Mouse (Mus musculus) embryonic facial prominence, embryonic 13.5 days (tissue): Measurements from ENCODE around the gene Tas1r2. TPM values are rescaled to one million over a fixed set of nuclear protein-coding genes. Genes with fewer than 3 reads are reported as not detected.

Experiments used
- ATAC-seq: fragments of 200-750 bp; cut with Nextera tagmentation; 2 replicates; pipeline ENCODE4 v1.8.0; 2017; ENCODE audit warnings: low read depth; ENCODE audit not compliant: insufficient number of reproducible peaks, insufficient read depth, low FRiP score, low TSS enrichment
- H3K27ac ChIP-seq: fragments of 300-500 bp; sonication (generic); 2 replicates; pipeline ENCODE4 v1.5.1; 2015; ENCODE audit warnings: moderate library complexity, mild to moderate bottlenecking, inconsistent platforms
- H3K27me3 ChIP-seq: fragments of 300-500 bp; sonication (generic); 2 replicates; pipeline ENCODE4 v1.6.1; 2015; ENCODE audit warnings: mild to moderate bottlenecking, inconsistent platforms
- H3K36me3 ChIP-seq: fragments of 300-500 bp; sonication (generic); 2 replicates; pipeline ENCODE4 v1.6.1; 2015; ENCODE audit warnings: mild to moderate bottlenecking, inconsistent platforms
- H3K4me1 ChIP-seq: fragments of 300-500 bp; sonication (generic); 2 replicates; pipeline ENCODE4 v1.6.1; 2015; ENCODE audit warnings: inconsistent platforms
- H3K4me2 ChIP-seq: fragments of 300-500 bp; sonication (generic); 2 replicates; pipeline ENCODE4 v1.6.1; 2015; ENCODE audit warnings: moderate library complexity, mild to moderate bottlenecking, inconsistent platforms
- H3K4me3 ChIP-seq: fragments of 300-500 bp; sonication (generic); 2 replicates; pipeline ENCODE4 v1.5.1; 2015; ENCODE audit warnings: mild to moderate bottlenecking, inconsistent platforms
- H3K9ac ChIP-seq: fragments of 300-500 bp; sonication (generic); 2 replicates; pipeline ENCODE4 v1.6.1; 2015; ENCODE audit warnings: mild to moderate bottlenecking, inconsistent platforms
- H3K9me3 ChIP-seq: fragments of 300-500 bp; sonication (generic); 2 replicates; pipeline ENCODE4 v1.6.1; 2016; ENCODE audit warnings: inconsistent platforms
- WGBS: fragments of 180-500 bp; shearing (Covaris S2); methylation state at CpG from one replicate; pipeline ENCODE4 v1.1.7; 2015; ENCODE audit warnings: mixed read lengths; 5-methylcytosine and 5-hydroxymethylcytosine counted together
- polyA plus RNA-seq: library from polyadenylated mRNA; unstranded; fragments of >200 nt; fragmentation: Nextera tagmentation; extraction: Ambion mirVana; gene quantifications from 2 replicates; pipeline ENCODE4 v1.2.1, GENCODE M21; 2015

Gene Tas1r2
- polyA plus RNA-seq, 1 experiment from 2014 or later = not detected

DNA sequence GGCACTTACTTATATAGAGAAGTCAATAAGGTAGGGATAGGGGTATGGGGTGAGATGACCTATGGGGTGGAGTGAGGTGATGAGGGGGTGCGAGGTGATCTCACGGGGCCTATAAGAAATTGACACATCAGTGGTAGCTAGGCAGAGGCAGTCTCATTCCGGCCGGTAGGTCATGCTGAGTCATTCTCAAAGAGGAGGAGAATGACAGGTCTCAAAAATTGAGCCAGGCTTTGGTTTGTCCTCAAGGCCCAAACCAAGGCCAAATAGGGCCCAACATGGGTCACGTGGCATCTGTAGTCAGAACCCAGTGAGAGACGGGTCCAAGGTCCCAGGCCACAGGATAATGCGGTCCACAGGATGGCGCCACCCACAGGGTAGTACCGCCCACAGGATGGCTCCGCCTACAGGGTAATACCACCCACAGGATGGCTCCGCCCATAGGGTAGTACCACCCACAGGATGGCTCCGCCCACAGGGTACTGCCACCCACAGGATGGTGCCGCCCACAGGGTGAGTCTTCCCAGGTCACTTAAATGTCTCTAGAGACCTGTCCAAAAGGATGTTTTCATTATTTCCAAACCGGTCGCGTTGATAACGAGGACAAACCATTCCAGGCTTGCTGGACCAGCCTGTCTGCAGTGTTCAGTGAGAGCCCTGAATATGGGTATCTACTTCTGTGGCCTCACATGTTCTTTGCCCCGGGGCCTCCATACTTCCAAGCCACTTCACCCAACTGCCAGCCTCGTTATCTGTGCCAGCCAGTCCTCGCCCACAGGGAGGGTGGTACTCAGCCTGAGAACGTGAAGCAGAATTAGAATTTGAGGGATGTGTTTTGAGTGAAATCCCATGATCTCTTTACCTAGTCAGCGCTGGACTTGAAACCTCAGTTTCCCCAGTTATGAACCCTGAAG is 30.6 kb downstream of the Tas1r2 start:
- Histone ChIP-seq H3K4me2 (no peak overlapping the region), H3K9ac (no peak overlapping the region), H3K36me3 (no peaks in the 10 kb centered on the region), H3K9me3 (peaks cover 6% of the 10 kb centered on the region; the same call in 1 of the 2 replicates), H3K4me1 (no peaks in the 10 kb centered on the region), H3K27me3 (no peaks in the 10 kb centered on the region), H3K4me3 (no peak overlapping the region), H3K27ac (no peak overlapping the region)
- no peak for ATAC-seq
- WGBS = 77% methylated on average over 22 of the region's 22 CpGs

DNA sequence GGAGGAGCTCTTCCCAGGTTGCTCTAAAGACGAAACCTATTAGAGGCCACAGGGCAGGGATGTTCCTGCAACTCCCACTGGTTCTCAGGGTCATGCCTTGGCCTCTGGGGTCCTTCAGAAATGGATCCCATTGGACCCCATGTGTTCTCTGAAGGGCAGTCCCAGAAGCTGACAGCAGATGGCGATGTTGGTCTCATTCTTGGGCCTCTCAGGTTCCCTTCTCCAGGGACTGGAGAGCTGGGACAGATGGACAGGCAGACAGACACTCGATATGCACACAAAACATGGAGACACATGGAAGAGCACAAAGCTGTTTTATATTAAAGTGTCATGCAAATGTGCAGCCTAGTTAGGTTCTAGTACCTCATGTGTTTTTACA is 31.3 kb downstream of the Tas1r2 start:
- no peak overlapping the region for H3K27ac ChIP-seq
- no peaks in the 10 kb centered on the region for H3K27me3 ChIP-seq
- 9% methylated on average over 3 of the region's 3 CpGs for WGBS
- ATAC-seq = no peak
- H3K9ac ChIP-seq = no peak overlapping the region
- peaks cover 5% of the 10 kb centered on the region for H3K4me1 ChIP-seq
- H3K36me3 ChIP-seq = no peaks in the 10 kb centered on the region
- H3K9me3 ChIP-seq = no peaks in the 10 kb centered on the region; the same call in 1 of the 2 replicates
- no peak overlapping the region for H3K4me2 ChIP-seq
- no peak overlapping the region for H3K4me3 ChIP-seq

DNA sequence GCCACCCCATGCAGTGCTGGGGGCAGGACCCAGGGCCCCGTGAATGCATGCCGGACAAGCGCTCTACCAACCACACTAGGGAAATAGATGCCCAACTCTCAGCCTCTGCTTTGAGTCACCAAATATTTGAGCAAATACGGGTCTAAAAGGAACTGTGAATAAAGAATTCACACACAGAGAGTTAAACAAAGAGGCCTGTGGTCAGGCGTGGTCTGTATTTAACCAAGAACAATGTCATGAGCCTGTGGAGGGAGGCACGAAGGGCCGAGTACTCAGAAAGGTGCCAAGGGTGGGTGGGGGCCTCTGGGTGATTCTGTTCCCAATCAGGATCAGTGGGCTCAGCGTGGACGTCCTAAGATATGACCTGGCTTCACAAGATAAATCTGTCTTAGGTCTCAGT is 34.7 kb downstream of the Tas1r2 start:
- WGBS = 62% methylated on average over 9 of the region's 9 CpGs
- no peaks in the 10 kb centered on the region for H3K9me3 ChIP-seq
- ATAC-seq = no peak
- H3K4me3 ChIP-seq = no peak overlapping the region
- peaks cover 11% of the 10 kb centered on the region for H3K4me1 ChIP-seq
- H3K27ac ChIP-seq = no peak overlapping the region
- H3K4me2 ChIP-seq = no peak overlapping the region
- no peak overlapping the region for H3K9ac ChIP-seq
- no peaks in the 10 kb centered on the region for H3K36me3 ChIP-seq
- peaks cover 8% of the 10 kb centered on the region; the same call in 1 of the 2 replicates for H3K27me3 ChIP-seq

DNA sequence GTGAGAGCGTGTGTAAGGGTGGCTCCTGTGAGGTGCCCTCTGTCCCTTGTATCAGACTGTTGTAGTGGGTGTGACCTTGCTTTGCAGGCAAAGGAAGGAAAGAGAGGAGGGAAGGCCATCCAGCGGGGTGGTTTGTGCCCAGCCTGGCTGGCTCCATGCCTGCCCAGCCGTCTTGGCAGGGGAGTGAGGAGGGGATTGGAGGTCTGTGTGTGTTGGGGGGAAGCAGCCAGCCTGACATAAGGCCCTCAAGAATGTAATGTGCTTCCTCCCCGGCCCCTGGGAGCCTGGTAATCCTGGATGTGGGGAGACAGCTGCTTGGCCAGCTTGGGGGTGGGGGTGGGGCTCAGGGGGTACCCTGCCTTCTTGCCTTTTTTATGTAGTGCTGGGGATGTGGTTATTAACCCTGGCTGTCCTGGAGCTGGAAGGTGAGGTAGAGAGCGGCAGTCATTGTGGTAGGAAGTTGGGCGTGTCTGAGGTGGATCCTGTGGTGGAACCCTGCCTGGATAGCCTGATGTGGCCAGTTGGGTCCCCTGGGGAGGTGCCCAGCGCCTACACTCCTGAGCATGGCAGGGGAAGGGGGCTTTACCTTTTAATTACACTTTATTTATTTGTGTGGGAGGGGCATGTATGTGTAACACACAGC is 36.4 kb downstream of the Tas1r2 start:
- no peak for ATAC-seq
- peaks cover 11% of the 10 kb centered on the region for H3K4me1 ChIP-seq
- 25% methylated on average over 7 of the region's 7 CpGs for WGBS
- H3K4me3 ChIP-seq = no peak overlapping the region
- peaks cover 15% of the 10 kb centered on the region; the same call in 1 of the 2 replicates for H3K27me3 ChIP-seq
- no peak overlapping the region for H3K4me2 ChIP-seq
- H3K9me3 ChIP-seq = no peaks in the 10 kb centered on the region
- H3K27ac ChIP-seq = no peak overlapping the region
- H3K9ac ChIP-seq = 0 out of 2 replicates have a peak overlapping the region, but pooled peaks have one; percentile 40
- no peaks in the 10 kb centered on the region for H3K36me3 ChIP-seq

DNA sequence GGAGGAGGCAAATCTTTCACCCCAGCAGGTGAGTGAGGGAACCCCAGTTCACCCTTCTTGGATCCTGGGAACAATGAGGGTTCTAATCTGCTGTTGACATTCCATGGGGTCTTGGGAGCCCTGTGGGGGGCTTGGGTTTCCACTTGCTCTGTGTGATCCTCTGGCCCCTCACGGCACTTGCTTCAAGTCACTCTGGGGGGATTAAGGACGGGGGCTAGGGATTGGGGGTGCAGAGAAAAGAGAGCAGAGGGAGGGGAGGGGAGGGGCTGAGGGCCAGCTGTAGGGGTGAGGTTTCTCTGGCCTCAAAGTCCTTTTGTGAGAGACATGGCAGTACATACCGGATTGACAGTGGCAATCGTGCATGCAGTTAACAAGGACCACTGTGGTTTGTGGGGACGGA is 40.0 kb downstream of the Tas1r2 start:
- WGBS = 23% methylated on average over 5 of the region's 5 CpGs
- ATAC-seq = no peak

DNA sequence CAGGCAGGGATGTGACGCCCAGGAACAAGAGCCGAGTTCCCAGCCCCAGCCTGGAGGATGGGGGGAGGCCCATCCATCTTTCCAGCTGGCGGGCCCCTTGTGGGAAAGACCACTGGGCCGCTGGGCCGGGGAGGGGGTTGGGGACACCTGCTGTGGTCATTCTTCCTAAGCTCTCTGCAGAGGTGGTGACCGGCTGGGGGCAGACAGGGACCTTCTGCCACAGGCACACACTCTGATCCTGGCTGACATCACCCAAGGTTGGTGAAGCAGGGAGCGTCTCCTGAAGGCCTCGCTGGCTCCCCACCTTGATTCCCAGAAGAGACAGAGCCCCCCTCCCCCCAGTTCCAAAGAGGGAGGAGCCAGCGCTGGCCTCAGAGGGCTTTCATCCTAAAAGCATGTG is 44.4 kb downstream of the Tas1r2 start:
- peaks cover 16% of the 10 kb centered on the region for H3K27me3 ChIP-seq
- no peak overlapping the region for H3K4me3 ChIP-seq
- no peak for ATAC-seq
- H3K4me1 ChIP-seq = peaks cover 16% of the 10 kb centered on the region
- no peak overlapping the region for H3K9ac ChIP-seq
- H3K9me3 ChIP-seq = no peaks in the 10 kb centered on the region
- no peaks in the 10 kb centered on the region for H3K36me3 ChIP-seq
- 9% methylated on average over 9 of the region's 9 CpGs for WGBS
- no peak overlapping the region for H3K27ac ChIP-seq
- no peak overlapping the region for H3K4me2 ChIP-seq

More for the DNA sequence above, 40.0 kb downstream of the Tas1r2 start:
- H3K27ac ChIP-seq = no peak overlapping the region
- H3K4me2 ChIP-seq = no peak overlapping the region
- no peak overlapping the region for H3K9ac ChIP-seq
- H3K4me1 ChIP-seq = peaks cover 21% of the 10 kb centered on the region
- H3K9me3 ChIP-seq = no peaks in the 10 kb centered on the region
- peaks cover 23% of the 10 kb centered on the region for H3K27me3 ChIP-seq
- H3K36me3 ChIP-seq = no peaks in the 10 kb centered on the region
- H3K4me3 ChIP-seq = no peak overlapping the region

DNA sequence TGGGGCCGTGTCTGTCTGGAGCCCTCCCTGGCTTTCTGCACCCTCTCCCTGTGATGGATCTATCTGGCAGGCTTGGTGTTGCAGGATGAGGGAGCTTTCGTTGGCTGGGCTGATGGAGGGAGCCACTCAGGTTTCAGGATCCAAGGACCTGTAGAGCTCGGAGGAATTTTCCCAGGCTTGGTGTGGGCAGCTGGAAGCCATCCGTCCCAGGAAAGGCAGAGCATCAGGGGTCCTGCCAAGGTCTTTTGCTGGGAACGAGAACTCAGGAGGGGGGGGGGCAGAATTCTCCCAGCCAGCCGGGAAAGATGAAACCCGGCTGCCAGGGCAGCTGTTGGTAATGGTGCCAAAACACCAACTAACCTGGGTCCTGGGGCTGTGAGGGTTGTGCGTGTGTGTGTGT is 45.3 kb downstream of the Tas1r2 start:
- no peak for ATAC-seq

DNA sequence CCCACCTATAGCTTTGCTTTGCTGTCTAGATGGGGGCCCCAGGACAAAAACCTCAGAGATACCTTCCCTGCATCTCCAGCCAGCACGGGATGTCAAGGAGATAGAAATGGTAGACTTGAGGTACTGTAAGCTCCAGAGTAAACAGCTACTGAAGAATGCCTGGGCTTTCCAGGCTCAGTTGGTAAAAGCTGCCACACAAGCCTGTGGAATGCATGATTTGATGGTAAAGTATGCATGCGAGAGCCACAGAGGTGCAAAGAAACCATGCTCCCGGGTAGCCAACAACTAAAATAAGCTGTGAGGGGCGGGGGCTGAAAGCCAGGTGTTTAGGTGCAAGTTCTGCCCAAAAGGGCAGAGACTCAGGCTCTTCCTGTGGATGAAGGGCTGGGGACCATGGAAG is 49.6 kb downstream of the Tas1r2 start:
- ATAC-seq = no peak
- no peaks in the 10 kb centered on the region for H3K9me3 ChIP-seq
- peaks cover 6% of the 10 kb centered on the region; the same call in 1 of the 2 replicates for H3K27me3 ChIP-seq
- no peak overlapping the region for H3K4me3 ChIP-seq
- no peak overlapping the region for H3K9ac ChIP-seq
- peaks cover 10% of the 10 kb centered on the region for H3K4me1 ChIP-seq
- H3K36me3 ChIP-seq = no peaks in the 10 kb centered on the region
- WGBS = 69% methylated on average over 4 of the region's 4 CpGs
- H3K4me2 ChIP-seq = no peak overlapping the region
- no peak overlapping the region for H3K27ac ChIP-seq

More for the DNA sequence above, 45.3 kb downstream of the Tas1r2 start:
- Histone ChIP-seq H3K9ac (no peak overlapping the region), H3K36me3 (no peaks in the 10 kb centered on the region), H3K4me1 (peaks cover 16% of the 10 kb centered on the region), H3K27me3 (peaks cover 14% of the 10 kb centered on the region), H3K9me3 (no peaks in the 10 kb centered on the region), H3K4me2 (no peak overlapping the region), H3K27ac (no peak overlapping the region), H3K4me3 (no peak overlapping the region)
- 51% methylated on average over 8 of the region's 8 CpGs for WGBS

DNA sequence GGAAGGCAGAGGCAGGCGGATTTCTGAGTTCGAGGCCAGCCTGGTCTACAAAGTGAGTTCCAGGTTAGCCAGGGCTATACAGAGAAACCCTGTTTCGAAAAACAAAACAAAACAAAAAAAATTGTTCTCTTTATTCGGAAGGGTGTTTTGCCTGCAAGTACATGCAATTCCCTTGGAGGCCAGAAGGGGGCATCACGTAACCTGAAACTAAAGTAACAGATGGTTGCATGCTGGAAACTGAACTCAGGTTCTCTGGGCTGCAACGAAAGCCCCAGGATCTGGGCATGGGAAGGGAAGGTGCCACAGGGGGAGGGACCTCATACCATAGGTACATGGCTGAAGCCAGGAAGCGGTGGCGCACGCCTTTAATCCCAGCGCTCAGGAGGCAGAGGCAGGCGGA is 50.1 kb downstream of the Tas1r2 start:
- Histone ChIP-seq H3K4me1 (peaks cover 4% of the 10 kb centered on the region; the same call in 1 of the 2 replicates), H3K9me3 (no peaks in the 10 kb centered on the region), H3K4me3 (no peak overlapping the region), H3K4me2 (no peak overlapping the region), H3K9ac (no peak overlapping the region), H3K27me3 (peaks cover under 1% of the 10 kb centered on the region; the same call in 1 of the 2 replicates), H3K36me3 (no peaks in the 10 kb centered on the region), H3K27ac (no peak overlapping the region)
- ATAC-seq = no peak
- 85% methylated on average over 11 of the region's 11 CpGs for WGBS

DNA sequence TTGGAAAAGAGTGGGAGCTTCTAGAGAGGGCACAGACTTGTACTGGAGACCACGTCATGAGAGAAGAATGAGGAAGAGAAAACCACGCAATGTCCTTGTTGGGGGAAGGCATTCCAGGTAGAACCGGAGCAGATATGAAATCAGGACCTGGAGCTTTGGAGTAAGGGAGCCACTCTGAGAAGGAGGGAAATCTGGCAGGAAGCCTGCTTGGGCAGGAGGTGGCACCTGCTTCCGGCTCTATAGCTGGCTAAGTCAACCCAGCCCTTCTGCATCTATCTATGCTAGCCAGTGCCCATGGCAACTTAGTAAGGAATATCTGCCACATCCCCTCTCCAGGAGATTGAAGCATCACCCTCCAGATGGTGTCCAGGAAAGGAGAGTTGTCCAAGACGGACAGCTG is 52.6 kb downstream of the Tas1r2 start:
- 78% methylated on average over 5 of the region's 5 CpGs for WGBS
- Histone ChIP-seq H3K27me3 (no peaks in the 10 kb centered on the region; the same call in 1 of the 2 replicates), H3K9ac (no peak overlapping the region), H3K4me2 (no peak overlapping the region), H3K9me3 (no peaks in the 10 kb centered on the region), H3K4me3 (no peak overlapping the region), H3K27ac (no peak overlapping the region), H3K4me1 (peaks cover 3% of the 10 kb centered on the region; the same call in 1 of the 2 replicates), H3K36me3 (no peaks in the 10 kb centered on the region)
- ATAC-seq = no peak

DNA sequence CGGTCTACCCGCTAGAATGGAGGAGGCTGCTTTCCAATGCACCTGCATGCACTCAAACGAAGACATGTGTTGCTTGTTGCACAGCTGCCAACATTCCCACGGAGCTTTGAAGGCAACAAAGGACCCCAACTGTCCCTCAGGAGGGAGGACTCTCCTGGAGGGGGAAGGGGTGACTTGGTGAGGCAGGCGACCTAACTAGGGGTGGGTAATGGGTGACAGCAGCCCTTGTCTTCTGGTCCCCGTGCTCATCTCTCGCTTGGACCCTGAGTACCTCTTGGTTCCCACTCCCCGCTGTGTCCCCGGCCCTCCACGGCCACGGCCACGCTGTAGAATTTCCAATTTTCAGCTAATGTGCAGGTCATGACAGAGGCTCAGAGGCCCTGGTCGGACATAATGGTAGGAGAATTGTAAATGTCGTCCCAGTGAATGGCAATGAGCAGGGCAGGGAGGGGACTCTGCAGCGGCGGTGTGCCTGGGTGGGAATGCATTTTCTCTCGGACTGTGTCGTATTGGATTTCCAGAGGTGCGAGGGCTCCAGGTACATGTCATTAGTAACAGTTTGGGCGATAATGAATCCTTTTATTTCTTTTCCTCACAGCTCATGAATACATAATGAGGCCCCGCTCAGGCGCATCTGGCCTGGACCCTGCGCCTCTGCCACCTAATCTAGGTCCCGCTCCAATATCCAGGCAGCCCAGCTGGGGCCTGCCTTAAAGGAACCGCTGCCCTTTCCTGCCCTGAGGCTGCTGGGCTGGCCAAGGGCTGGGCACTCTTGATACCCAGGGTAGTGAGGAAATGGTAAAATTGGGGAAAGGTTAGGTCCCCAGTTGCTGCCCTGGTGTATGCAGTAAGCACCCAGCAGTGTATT is 57.4 kb downstream of the Tas1r2 start:
- 43% methylated on average over 25 of the region's 25 CpGs for WGBS
- H3K9ac ChIP-seq = no peak overlapping the region
- H3K36me3 ChIP-seq = no peaks in the 10 kb centered on the region
- no peaks in the 10 kb centered on the region for H3K9me3 ChIP-seq
- no peaks in the 10 kb centered on the region; the same call in 1 of the 2 replicates for H3K27me3 ChIP-seq
- H3K4me3 ChIP-seq = no peak overlapping the region
- no peak overlapping the region for H3K27ac ChIP-seq
- no peak overlapping the region for H3K4me2 ChIP-seq
- ATAC-seq = no peak
- H3K4me1 ChIP-seq = peaks cover 22% of the 10 kb centered on the region
